Mouse (Mus musculus) bone marrow, adult 2 months (tissue): ENCODE data around the gene Lcp1. TPM values are rescaled to one million over a fixed set of nuclear protein-coding genes. Genes with fewer than 3 reads are reported as not detected.
A peak's percentile ranks its signal among the peaks of the same experiment; 100 is the strongest.

ENCODE experiments used
- H3K27ac ChIP-seq: fragments of 200-500 bp; 2 replicates; pipeline ENCODE4 v1.5.1; 2012; ENCODE audit warnings: low read depth, mild to moderate bottlenecking, control low read depth, inconsistent platforms, low read length; ENCODE audit not compliant: control insufficient read depth, poor library complexity, insufficient read depth
- H3K4me1 ChIP-seq: fragments of 200-500 bp; 2 replicates; pipeline ENCODE4 v1.6.1; 2011; ENCODE audit warnings: low read length; ENCODE audit not compliant: control insufficient read depth, insufficient read depth
- H3K4me3 ChIP-seq: fragments of 200-500 bp; replicated peaks from 2 replicates; pipeline ENCODE3; 2011; ENCODE audit warnings: mild to moderate bottlenecking, low read depth, low read length, control low read depth; ENCODE audit not compliant: control insufficient read depth
- CTCF ChIP-seq: fragments of 200-500 bp; IDR thresholded peaks from 2 replicates; pipeline ENCODE4 v1.5.1; 2011; ENCODE audit warnings: low read length, control low read depth; ENCODE audit not compliant: control insufficient read depth, insufficient read depth
- POLR2A ChIP-seq: fragments of 200-500 bp; IDR thresholded peaks from 2 replicates; pipeline ENCODE4 v1.6.1; 2011; ENCODE audit warnings: low read depth, mild to moderate bottlenecking, control low read depth, low read length, borderline replicate concordance; ENCODE audit not compliant: control insufficient read depth
- WGBS: fragments of 180-500 bp; shearing (Covaris S2); methylation state at CpG from one replicate; pipeline ENCODE4 v1.1.7; 2018; 5-methylcytosine and 5-hydroxymethylcytosine counted together
- polyA plus RNA-seq: library from polyadenylated mRNA; stranded (reverse); fragments of >200 nt; gene quantifications from 2 replicates; pipeline ENCODE4 v1.2.4, GENCODE M21; 2011; ENCODE audit warnings: low replicate concordance; ENCODE audit not compliant: missing spikeins, insufficient read depth, insufficient read length

The Lcp1 gene
- polyA plus RNA-seq, 1 experiment = 169 TPM

- TF ChIP-seq CTCF = no peak
- no peak for TF ChIP-seq POLR2A
- Histone ChIP-seq H3K27ac (no peak overlapping the region), H3K4me3 (no peak overlapping the region), H3K4me1 (peaks cover 1% of the 10 kb centered on the region; the same call in 1 of the 2 replicates)
- 4% methylated on average over 9 of the region's 9 CpGs for WGBS
These were observed 17.3 kb downstream of the Lcp1 start for GRCm38 (mm10) chr14:75148229-75148628.

GRCm38 (mm10) chr14:75150653-75151052, 19.8 kb downstream of the Lcp1 start:
- peaks cover 1% of the 10 kb centered on the region; the same call in 1 of the 2 replicates for H3K4me1 ChIP-seq
- TF ChIP-seq POLR2A (no peak), CTCF (no peak)
- 55% methylated on average over 2 of the region's 2 CpGs for WGBS
- no peak overlapping the region for H3K4me3 ChIP-seq
- no peak overlapping the region for H3K27ac ChIP-seq

GRCm38 (mm10) chr14:75151146-75151545, 20.2 kb downstream of the Lcp1 start:
- no peak for TF ChIP-seq POLR2A
- no peak for TF ChIP-seq CTCF
- WGBS = 45% methylated on average over 3 of the region's 3 CpGs
- H3K4me1 ChIP-seq = peaks cover 1% of the 10 kb centered on the region; the same call in 1 of the 2 replicates
- no peak overlapping the region for H3K27ac ChIP-seq
- no peak overlapping the region for H3K4me3 ChIP-seq

- Histone ChIP-seq H3K4me3 (no peak overlapping the region), H3K27ac (no peak overlapping the region), H3K4me1 (no peaks in the 10 kb centered on the region; the same call in 1 of the 2 replicates)
- WGBS = 82% methylated on average over 8 of the region's 8 CpGs
- no peak for TF ChIP-seq POLR2A
- no peak for TF ChIP-seq CTCF
These were observed 23.6 kb downstream of the Lcp1 start for GRCm38 (mm10) chr14:75154481-75154880.

- Histone ChIP-seq H3K27ac (no peak overlapping the region), H3K4me1 (no peaks in the 10 kb centered on the region; the same call in 1 of the 2 replicates), H3K4me3 (no peak overlapping the region)
- 51% methylated on average over 2 of the region's 2 CpGs for WGBS
- TF ChIP-seq POLR2A (no peak), CTCF (no peak)
These were observed 28.5 kb downstream of the Lcp1 start for GRCm38 (mm10) chr14:75159375-75159774.

- H3K27ac ChIP-seq = peak overlapping the region; percentile 28; the same call in 1 of the 2 replicates
- H3K4me1 ChIP-seq = peaks cover under 1% of the 10 kb centered on the region
- WGBS = 54% methylated on average over 8 of the region's 8 CpGs
- TF ChIP-seq POLR2A (no peak), CTCF (no peak)
- H3K4me3 ChIP-seq = no peak overlapping the region
These were observed 33.0 kb downstream of the Lcp1 start for GRCm38 (mm10) chr14:75163866-75164265.

GRCm38 (mm10) chr14:75164345-75164744, 33.4 kb downstream of the Lcp1 start:
- WGBS = 80% methylated on average over 9 of the region's 9 CpGs

GRCm38 (mm10) chr14:75165574-75166131, 34.8 kb downstream of the Lcp1 start:
- no peak overlapping the region for H3K27ac ChIP-seq
- TF ChIP-seq POLR2A = no peak
- no peak for TF ChIP-seq CTCF
- 87% methylated on average over 2 of the region's 2 CpGs for WGBS
- peaks cover 4% of the 10 kb centered on the region for H3K4me1 ChIP-seq
- H3K4me3 ChIP-seq = no peak overlapping the region

More at GRCm38 (mm10) chr14:75164345-75164744, 33.4 kb downstream of the Lcp1 start:
- no peak overlapping the region for H3K4me3 ChIP-seq
- peaks cover 4% of the 10 kb centered on the region for H3K4me1 ChIP-seq
- peak overlapping the region; percentile 28; the same call in 1 of the 2 replicates for H3K27ac ChIP-seq
- no peak for TF ChIP-seq CTCF
- TF ChIP-seq POLR2A = no peak

- TF ChIP-seq CTCF (no peak), POLR2A (no peak)
- Histone ChIP-seq H3K27ac (no peak overlapping the region), H3K4me3 (no peak overlapping the region), H3K4me1 (peaks cover 9% of the 10 kb centered on the region)
- 2% methylated on average over 3 of the region's 3 CpGs for WGBS
These were observed 37.6 kb downstream of the Lcp1 start for GRCm38 (mm10) chr14:75168501-75168900.
